Mouse (Mus musculus) small intestine, adult 2 months (tissue): ENCODE data around the gene Trim23. TPM values are rescaled to one million over a fixed set of nuclear protein-coding genes. Genes with fewer than 3 reads are reported as not detected.

Experiments
- H3K27ac ChIP-seq: fragments of 200-500 bp; 2 replicates; pipeline ENCODE4 v1.5.1; 2012; ENCODE audit warnings: low read depth, low read length, control low read depth, inconsistent platforms; ENCODE audit not compliant: insufficient read depth
- H3K27me3 ChIP-seq: fragments of 200-500 bp; 2 replicates; pipeline ENCODE4 v1.6.1; 2012; ENCODE audit warnings: mild to moderate bottlenecking, moderate library complexity, low read length, inconsistent platforms; ENCODE audit not compliant: control insufficient read depth, insufficient read depth
- H3K36me3 ChIP-seq: fragments of 200-500 bp; 2 replicates; pipeline ENCODE4 v1.6.1; 2012; ENCODE audit warnings: mild to moderate bottlenecking, low read length, control low read depth, inconsistent platforms; ENCODE audit not compliant: control insufficient read depth, insufficient read depth
- H3K4me1 ChIP-seq: fragments of 200-500 bp; 2 replicates; pipeline ENCODE4 v1.6.1; 2012; ENCODE audit warnings: low read length, inconsistent platforms, mixed read lengths; ENCODE audit not compliant: control insufficient read depth, insufficient read depth, insufficient read length
- H3K4me3 ChIP-seq: fragments of 200-500 bp; 2 replicates; pipeline ENCODE4 v1.5.1; 2012; ENCODE audit warnings: low read depth, mild to moderate bottlenecking, control low read depth, inconsistent platforms, low read length, moderate library complexity
- CTCF ChIP-seq: fragments of 200-500 bp; IDR thresholded peaks from 2 replicates; pipeline ENCODE4 v1.5.1; 2012; ENCODE audit warnings: low read depth, mild to moderate bottlenecking, control low read depth, inconsistent platforms, low read length, moderate library complexity, mixed read lengths; ENCODE audit not compliant: insufficient replicate concordance, insufficient read length; ENCODE audit errors: extremely low read depth
- POLR2A ChIP-seq: fragments of 200-500 bp; IDR thresholded peaks from 2 replicates; pipeline ENCODE4 v1.6.1; 2012; ENCODE audit warnings: low read depth, mild to moderate bottlenecking, control low read depth, inconsistent platforms, low read length, moderate library complexity
- WGBS: fragments of 180-500 bp; shearing (Covaris S2); methylation state at CpG from one replicate; pipeline ENCODE4 v1.1.7; 2018; 5-methylcytosine and 5-hydroxymethylcytosine counted together
- polyA plus RNA-seq: library from polyadenylated mRNA; depleted of rRNA; stranded (reverse); fragments of >200 nt; gene quantifications from 2 replicates; pipeline ENCODE4 v1.2.3, GENCODE M21; 2012; rRNA removed

Trim23 gene
- 0.32 and 0.39 TPM in 2 replicates for polyA plus RNA-seq

DNA sequence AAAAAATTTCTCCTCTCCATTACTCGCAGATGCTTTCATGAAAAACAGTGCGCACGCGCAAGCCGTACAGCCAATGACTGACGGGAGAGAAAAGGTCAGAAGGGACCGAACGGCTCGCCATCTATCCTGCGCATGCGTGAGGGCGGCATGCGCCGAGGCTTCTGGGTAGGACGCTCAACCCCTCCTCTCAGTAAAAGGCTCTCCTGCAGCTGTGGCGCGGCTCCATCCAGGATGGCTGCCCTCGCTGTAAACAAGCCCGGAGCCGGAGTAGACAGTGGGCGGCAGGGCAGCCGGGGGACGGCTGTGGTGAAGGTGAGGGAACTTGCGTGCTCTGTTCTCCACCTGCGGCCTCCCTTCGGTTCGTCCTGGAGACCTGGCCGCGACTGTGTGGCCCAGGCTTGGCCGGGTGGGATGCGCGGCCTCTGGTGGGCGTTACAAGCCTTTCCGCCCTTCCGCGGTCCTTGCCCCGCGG, at the start of gene Trim23:
Trim23 (plus strand) TSS at position 148 of the 472 bp plus-strand sequence.
- WGBS = under 1% methylated on average over 38 of the region's 38 CpGs
- peaks cover 8% of the 10 kb centered on the region for H3K36me3 ChIP-seq
- H3K4me3 ChIP-seq = peak within 1 kb of the TSS; percentile 93
- no peaks in the 10 kb centered on the region for H3K27me3 ChIP-seq
- TF ChIP-seq POLR2A (peak; percentile 88), CTCF (no peak)
- no peaks in the 10 kb centered on the region for H3K4me1 ChIP-seq
- peak within 1 kb of the TSS; percentile 72 for H3K27ac ChIP-seq

DNA sequence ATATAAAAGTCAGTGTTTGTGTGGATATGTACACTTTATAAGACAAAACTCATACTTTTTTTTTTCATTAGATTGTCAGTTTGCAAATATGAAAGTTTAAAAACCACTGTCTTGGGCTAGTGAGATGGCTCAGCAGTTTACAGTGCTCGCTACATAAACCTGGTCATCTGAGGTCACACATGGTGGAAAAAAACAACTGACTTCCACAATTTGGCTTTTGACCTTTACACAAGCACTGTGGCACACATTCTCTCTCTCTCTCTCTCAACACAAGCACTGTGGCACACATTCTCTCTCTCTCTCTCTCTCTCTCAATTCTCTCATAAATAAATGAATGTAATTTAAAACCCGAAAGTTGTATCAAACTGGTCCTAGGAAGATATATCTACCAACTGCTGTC, 46.0 kb upstream of the Trim23 start:
- H3K4me1 ChIP-seq = no peaks in the 10 kb centered on the region
- no peak for TF ChIP-seq CTCF
- TF ChIP-seq POLR2A = no peak
- no peak overlapping the region for H3K27ac ChIP-seq
- H3K27me3 ChIP-seq = no peaks in the 10 kb centered on the region; the same call in 1 of the 2 replicates
- no peak overlapping the region for H3K4me3 ChIP-seq
- no peaks in the 10 kb centered on the region for H3K36me3 ChIP-seq
- WGBS = 84% methylated on average over 2 of the region's 2 CpGs

DNA sequence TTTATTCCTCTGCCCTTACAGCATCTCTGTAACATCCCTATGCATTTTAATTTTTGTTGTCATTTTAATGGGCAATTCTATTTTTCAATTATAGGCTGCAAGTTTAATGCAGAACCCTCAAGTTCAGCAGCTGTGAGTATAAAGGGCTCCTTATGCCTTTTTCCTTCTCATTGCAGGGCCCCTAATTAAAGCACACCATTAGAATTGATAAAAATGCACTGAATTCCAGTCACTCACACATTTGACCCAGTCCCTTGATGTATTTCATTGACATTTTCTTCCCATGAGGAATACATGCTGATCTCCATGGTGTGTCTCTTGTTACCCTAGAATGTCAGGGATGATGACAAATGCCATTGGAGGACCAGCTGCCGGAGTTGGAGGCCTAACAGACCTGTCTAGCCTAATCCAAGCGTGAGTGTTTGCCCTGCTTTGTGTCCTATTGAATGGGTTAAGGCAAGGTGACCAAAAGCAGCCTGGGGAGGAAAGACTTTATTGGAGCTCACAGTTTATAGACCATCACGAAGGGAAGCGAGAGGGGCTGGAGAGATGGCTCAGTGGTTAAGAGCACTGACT, 44.0 kb upstream of the Trim23 start:
- Histone ChIP-seq H3K4me3 (no peak overlapping the region), H3K4me1 (no peaks in the 10 kb centered on the region), H3K27me3 (no peaks in the 10 kb centered on the region; the same call in 1 of the 2 replicates), H3K27ac (no peak overlapping the region), H3K36me3 (no peaks in the 10 kb centered on the region)
- 92% methylated on average over 4 of the region's 4 CpGs for WGBS
- no peak for TF ChIP-seq CTCF
- no peak for TF ChIP-seq POLR2A

DNA sequence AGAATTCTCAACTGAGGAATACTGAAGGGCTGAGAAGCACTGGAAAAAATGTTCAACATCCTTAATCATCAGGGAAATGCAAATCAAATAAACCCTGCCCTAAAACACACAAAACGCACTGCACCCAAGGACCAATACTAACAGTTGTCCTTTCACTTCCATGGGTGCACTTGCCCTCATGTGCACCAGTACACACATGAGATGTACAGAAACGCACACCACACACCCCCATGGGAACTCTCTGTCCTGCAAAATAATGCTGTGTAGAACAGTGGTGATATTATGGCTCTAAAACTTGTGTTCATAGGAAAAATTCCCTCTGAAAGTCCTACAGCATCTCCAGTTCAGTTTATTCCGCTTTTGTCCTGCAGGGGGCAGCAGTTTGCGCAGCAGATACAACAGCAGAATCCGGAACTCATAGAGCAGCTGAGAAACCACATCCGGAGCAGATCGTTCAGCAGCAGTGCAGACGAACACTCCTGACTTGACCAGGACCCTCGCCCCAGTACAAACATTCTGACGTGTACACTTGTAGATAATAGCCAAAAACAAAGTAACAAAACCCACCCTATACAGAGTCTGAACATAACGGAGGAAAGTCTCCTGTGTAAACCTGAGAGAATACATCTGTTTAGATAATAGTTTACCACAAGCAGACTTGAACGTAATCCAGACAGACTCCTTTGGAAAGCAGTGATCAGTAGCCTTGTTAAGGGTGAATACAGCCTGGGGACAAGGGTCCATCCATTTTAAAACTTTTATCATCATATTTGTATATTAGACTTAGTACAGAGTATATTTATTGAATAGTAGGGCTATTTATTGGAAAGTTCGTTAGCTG, 39.0 kb upstream of the Trim23 start:
- Histone ChIP-seq H3K36me3 (peaks cover 7% of the 10 kb centered on the region), H3K4me1 (no peaks in the 10 kb centered on the region), H3K4me3 (0 out of 2 replicates have a peak overlapping the region, but pooled peaks have one; percentile 9), H3K27ac (no peak overlapping the region), H3K27me3 (no peaks in the 10 kb centered on the region; the same call in 1 of the 2 replicates)
- TF ChIP-seq CTCF (peak; percentile 85; the same call in 1 of the 2 replicates), POLR2A (no peak)
- 28% methylated on average over 13 of the region's 13 CpGs for WGBS

GRCm38 (mm10) chr13:104144871-104145270, 33.7 kb upstream of the Trim23 start:
- Histone ChIP-seq H3K27me3 (no peaks in the 10 kb centered on the region), H3K4me3 (no peak overlapping the region), H3K36me3 (peaks cover 35% of the 10 kb centered on the region), H3K27ac (no peak overlapping the region), H3K4me1 (no peaks in the 10 kb centered on the region)
- TF ChIP-seq CTCF = no peak
- TF ChIP-seq POLR2A = no peak
- 86% methylated on average over 9 of the region's 9 CpGs for WGBS

GRCm38 (mm10) chr13:104145646-104146045, 33.0 kb upstream of the Trim23 start:
- WGBS = 76% methylated on average over 3 of the region's 3 CpGs
- Histone ChIP-seq H3K27ac (no peak overlapping the region), H3K4me1 (no peaks in the 10 kb centered on the region), H3K27me3 (no peaks in the 10 kb centered on the region), H3K4me3 (no peak overlapping the region), H3K36me3 (peaks cover 37% of the 10 kb centered on the region)
- TF ChIP-seq CTCF (no peak), POLR2A (no peak)

DNA sequence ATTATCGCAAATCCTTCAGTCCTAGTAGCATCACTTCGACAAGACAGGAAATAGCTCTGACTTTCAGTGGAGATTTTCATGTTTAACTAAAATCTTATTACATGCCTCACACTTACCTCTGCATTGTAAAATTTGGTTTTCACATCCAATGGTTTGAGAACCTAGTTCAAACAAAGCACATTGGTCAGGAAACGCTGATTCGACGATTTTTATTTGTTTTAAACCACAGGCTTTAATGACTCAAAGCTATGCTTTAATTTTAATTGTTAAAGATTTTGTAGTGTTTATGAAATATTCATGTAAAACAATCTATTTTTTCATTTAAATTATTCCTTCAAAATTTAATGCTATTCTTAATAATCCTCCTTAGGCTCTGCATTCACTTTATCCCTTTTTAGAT, 24.4 kb upstream of the Trim23 start:
- Histone ChIP-seq H3K4me1 (no peaks in the 10 kb centered on the region), H3K36me3 (peaks cover 39% of the 10 kb centered on the region), H3K27me3 (no peaks in the 10 kb centered on the region), H3K27ac (no peak overlapping the region), H3K4me3 (no peak overlapping the region)
- TF ChIP-seq POLR2A (no peak), CTCF (no peak)
- 94% methylated on average over 5 of the region's 5 CpGs for WGBS
